Mouse (Mus musculus) testis, adult 2 months (tissue): ENCODE data around the gene Plppr2.

Experiments
- CTCF ChIP-seq: fragments of 200-500 bp; IDR thresholded peaks from 2 replicates; pipeline ENCODE4 v1.5.1; 2012; ENCODE audit warnings: low read depth, mild to moderate bottlenecking, inconsistent platforms, low read length, moderate library complexity; ENCODE audit not compliant: control insufficient read depth, insufficient read depth, insufficient replicate concordance
- POLR2A ChIP-seq: fragments of 200-500 bp; IDR thresholded peaks from 2 replicates; pipeline ENCODE4 v1.6.1; 2012; ENCODE audit warnings: low read depth, mild to moderate bottlenecking, inconsistent platforms, low read length, moderate library complexity; ENCODE audit not compliant: control insufficient read depth

DNA sequence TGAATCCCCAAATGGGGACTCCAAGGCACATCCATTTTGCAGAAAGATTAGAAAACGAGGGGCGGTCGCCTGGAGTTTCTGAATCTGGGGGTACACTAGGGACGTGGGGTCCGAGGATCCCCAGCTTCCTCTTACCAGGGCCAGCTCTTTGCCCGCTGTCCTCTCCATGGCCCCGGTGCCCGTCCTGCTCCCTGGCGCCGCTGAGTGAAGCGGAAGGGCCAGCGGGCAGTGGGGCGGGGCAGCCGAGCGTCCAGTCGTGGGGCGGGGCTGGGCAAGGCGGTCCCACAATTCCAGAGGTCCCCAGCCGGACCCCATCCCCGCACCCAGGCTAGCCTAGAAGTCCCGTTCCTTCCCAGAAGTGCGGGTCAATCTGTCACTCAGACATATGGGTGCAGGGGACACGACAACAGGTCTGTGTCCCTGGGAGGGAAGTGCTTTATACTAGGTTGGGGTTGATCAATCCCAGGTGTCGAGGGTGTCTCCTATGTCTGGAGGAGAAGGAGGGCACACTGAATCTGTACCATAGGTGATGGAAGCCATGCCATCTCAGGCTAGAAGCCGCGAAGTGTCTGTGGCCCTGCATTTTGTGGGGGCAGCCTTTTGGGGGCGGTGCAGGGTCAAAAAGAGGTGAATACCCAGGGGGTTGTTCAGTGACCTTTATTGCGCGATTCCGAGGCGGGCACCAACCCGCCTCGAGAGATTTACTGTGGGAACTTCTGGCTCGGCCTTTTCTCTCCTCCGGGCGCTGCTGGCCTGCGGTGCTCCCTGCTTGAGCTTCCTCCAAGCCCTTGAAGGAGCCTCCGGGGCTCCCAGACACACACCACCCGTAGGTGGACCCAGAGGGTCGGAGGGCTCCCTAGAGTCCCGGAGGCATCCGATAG, 52.6 kb downstream of the Plppr2 start, which contains the start of gene Rgl3:
- no peak for TF ChIP-seq POLR2A
- no peak for TF ChIP-seq CTCF
